Mouse (Mus musculus) neural tube, embryonic 15.5 days (tissue): ENCODE data around the gene Ints2. TPM values are rescaled to one million over a fixed set of nuclear protein-coding genes. Genes with fewer than 3 reads are reported as not detected.

ENCODE experiments used
- polyA plus RNA-seq: library from polyadenylated mRNA; unstranded; fragments of >200 nt; fragmentation: Nextera tagmentation; extraction: Ambion mirVana; gene quantifications from 2 replicates; pipeline ENCODE4 v1.2.1, GENCODE M21; 2015

Gene Ints2
- polyA plus RNA-seq, 1 experiment from 2014 or later: 17.8 TPM

Other genes with a start within 250 kb of the Ints2 start
- 0.60 and 3.1 TPM in 2 replicates for gene Brip1, start 56.4 kb downstream of the Ints2 start, polyA plus RNA-seq
- gene Med13, start 100.0 kb upstream of the Ints2 start, polyA plus RNA-seq: 6.6 and 6.8 TPM in 2 replicates
- 16.0 and 20.7 TPM in 2 replicates for gene Rnft1, start 227.1 kb upstream of the Ints2 start, polyA plus RNA-seq